Mouse (Mus musculus) gastrocnemius, adult 18-20 months (tissue): Measurements from ENCODE around the gene Gm49366. TPM values are rescaled to one million over a fixed set of nuclear protein-coding genes. Genes with fewer than 3 reads are reported as not detected.
"Not testable (repeated sequence)": the region's sequence is repeated elsewhere in the genome, so short reads cannot be mapped to it uniquely, and the experiment has no call there.

ENCODE experiments used
- DNase-seq: peaks from one replicate; pipeline ENCODE4 v3.0.0; 2021; ENCODE audit warnings: low spot score
- total RNA-seq, 2 experiments: library from RNA; stranded (reverse); gene quantifications; 2 replicates each; pipeline ENCODE4 v1.2.3; 2021

The Gm49366 gene
- total RNA-seq, 2 experiments from 2014 or later, result not detected

GRCm38 (mm10) chr12:84071696-84072095 lies 33.0 kb downstream of the Gm49366 start:
- no peak for DNase-seq

- DNase-seq, result no peak
Observed at GRCm38 (mm10) chr12:84077371-84077990, 38.7 kb downstream of the Gm49366 start.

DNA sequence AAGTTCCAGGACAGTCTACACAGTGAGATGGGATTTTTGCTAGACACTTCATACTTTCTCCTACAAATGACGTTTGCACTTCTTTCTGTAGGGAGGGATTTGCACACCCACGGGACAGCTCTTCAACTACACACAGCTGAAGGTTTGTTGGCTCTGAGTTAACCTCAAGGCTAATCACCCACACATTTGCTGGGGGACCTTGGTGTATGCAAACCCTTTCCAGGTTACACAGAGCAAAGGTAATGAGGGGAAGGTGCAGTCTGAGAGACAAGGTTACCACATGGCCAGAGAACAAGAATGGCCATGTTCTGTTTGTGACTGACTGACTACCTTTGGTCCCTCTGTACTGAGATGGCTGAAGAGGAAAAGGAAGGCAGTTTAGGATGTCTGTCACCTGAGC lies 45.1 kb downstream of the Gm49366 start:
- DNase-seq, result no peak

DNA sequence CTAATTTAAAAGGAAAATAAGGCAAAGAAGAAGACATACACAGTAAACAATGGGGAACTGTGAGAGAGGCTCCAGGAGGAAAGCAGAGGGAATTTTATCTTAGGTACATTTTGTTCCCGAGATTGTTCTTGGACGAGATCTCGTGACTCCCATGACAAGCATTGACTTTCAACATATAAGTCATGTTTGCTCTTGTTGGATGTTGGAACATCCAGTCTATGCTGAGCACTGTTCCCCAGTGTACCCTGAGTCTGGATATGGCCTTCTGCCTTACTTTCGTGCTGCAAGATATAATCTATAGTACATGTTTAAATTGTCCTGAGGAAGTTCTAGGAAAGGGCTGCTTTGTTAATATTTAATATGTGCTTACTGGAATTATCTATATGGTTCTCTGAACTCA lies 45.8 kb downstream of the Gm49366 start:
- DNase-seq, result no peak

- not testable (repeated sequence) for DNase-seq
Observed at GRCm38 (mm10) chr12:84094666-84095065, 55.9 kb downstream of the Gm49366 start.

- DNase-seq, result no peak
Observed at GRCm38 (mm10) chr12:84099605-84100004, 60.9 kb downstream of the Gm49366 start.

DNA sequence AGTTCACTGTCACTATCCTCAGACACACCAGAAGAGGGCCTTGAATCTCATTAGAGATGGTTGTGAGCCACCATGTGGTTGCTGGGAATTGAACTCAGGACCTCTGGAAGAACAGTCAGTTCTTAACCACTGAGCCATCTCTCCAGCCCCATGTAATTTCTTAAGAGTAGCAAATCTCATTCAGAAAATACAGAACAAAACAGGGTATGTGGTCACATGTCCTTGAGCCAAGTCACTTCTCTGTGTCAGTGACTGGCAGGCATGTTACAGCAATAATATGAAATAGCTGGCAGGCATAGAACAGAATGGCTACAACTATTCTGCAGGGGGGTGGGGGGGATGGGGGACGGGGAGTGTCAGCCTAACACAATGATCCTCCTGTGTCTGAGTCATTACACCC lies 61.3 kb downstream of the Gm49366 start:
- no peak for DNase-seq

- peak; percentile 27 for DNase-seq
Observed at GRCm38 (mm10) chr12:84100604-84101492, 62.1 kb downstream of the Gm49366 start, which contains the start of gene Acot6. Acot6 (plus strand) TSS chr12:84100654.

- no peak for DNase-seq
Observed at GRCm38 (mm10) chr12:84101493-84101845, 62.7 kb downstream of the Gm49366 start.

DNA sequence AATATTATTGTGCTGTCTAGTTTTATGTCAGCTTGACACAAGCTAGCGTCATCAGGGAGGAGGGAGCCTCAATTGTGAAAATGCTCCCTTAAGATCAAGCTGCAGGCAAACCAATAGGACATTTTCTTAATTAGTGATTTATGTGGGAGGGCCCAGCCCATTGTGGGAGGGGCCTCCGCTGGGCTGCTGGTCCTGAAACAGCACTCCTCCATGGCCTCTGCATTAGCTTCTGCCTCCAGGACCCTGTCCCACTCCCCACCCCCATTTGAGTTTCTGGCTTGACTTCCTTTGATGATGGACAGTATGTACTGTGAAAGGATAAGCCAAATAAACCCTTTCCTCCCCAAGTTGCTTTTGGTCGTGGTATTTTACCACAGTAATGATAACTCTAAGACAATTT lies 68.3 kb downstream of the Gm49366 start:
- no peak for DNase-seq

- DNase-seq, result no peak
Observed at GRCm38 (mm10) chr12:84107692-84108091, 69.0 kb downstream of the Gm49366 start.

Other genes starting within 250 kb of the Gm49366 start
- gene Numb, start 117.0 kb upstream of the Gm49366 start, total RNA-seq, result 10 to 100 TPM; 16.3 to 19.4 TPM
- 1 to 10 TPM; 3.1 to 3.7 TPM for gene Riox1, start 88.3 kb upstream of the Gm49366 start, total RNA-seq
- not detected for gene Heatr4, start 54.1 kb upstream of the Gm49366 start, total RNA-seq
- gene Acot2, start 51.1 kb upstream of the Gm49366 start, total RNA-seq, result 10 to 100 TPM; 17.0 to 23.3 TPM
- 1 to 10 TPM; 3.1 to 3.3 TPM for gene Acot1, start 29.4 kb upstream of the Gm49366 start, total RNA-seq
- gene Acot4, start 556 bp upstream of the Gm49366 start, total RNA-seq, result under 1 TPM; 0.07 to 0.14 TPM
- gene Acot3, start 13.2 kb downstream of the Gm49366 start, total RNA-seq, result not detected
- not detected for gene Acot5, start 30.4 kb downstream of the Gm49366 start, total RNA-seq
- 1 to 10 TPM; 2.5 to 3.0 TPM for gene Acot6, start 61.7 kb downstream of the Gm49366 start, total RNA-seq
- 1 to 10 TPM; 7.3 to 7.4 TPM for gene Dnal1, start 75.4 kb downstream of the Gm49366 start, total RNA-seq
- under 1 TPM in 1 of 2 experiments, not detected in 1; 0.11 TPM for gene Pnma1, start 109.6 kb downstream of the Gm49366 start, total RNA-seq
- gene Elmsan1, start 179.9 kb downstream of the Gm49366 start, total RNA-seq, result 10 to 100 TPM in 1 of 2 experiments, 1 to 10 TPM in 1; 6.9 to 10.9 TPM
- gene Ptgr2, start 246.3 kb downstream of the Gm49366 start, total RNA-seq, result 10 to 100 TPM; 67.1 to 80.5 TPM